Mouse (Mus musculus): ENCODE results near the gene Gm10803.
"Not testable (repeated sequence)": the region's sequence is repeated elsewhere in the genome, so short reads cannot be mapped to it uniquely, and the experiment has no call there.

Gm10803 gene

DNA sequence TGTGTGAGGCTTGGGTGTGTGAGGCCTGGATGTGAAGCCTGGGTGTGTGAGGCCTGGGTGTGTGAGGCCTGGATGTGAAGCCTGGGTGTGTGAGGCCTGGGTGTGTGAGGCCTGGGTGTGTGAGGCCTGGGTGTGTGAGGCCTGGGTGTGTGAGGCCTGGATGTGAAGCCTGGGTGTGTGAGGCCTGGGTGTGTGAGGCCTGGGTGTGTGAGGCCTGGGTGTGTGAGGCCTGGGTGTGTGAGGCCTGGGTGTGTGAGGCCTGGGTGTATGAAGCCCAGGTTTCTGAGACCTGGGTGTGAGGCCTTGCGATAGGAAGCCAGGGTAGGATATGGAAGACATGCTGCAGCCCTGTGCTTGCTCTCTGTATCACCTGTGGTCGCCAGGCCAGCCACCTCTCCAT, at the start of gene Gm10803:
Gene Gm10803, plus strand, starts transcription at position 301 of the 400 bp plus-strand sequence.
- not testable (repeated sequence) for DNase-seq (ENCODE audit: low spot score in 2 of 2)

DNA sequence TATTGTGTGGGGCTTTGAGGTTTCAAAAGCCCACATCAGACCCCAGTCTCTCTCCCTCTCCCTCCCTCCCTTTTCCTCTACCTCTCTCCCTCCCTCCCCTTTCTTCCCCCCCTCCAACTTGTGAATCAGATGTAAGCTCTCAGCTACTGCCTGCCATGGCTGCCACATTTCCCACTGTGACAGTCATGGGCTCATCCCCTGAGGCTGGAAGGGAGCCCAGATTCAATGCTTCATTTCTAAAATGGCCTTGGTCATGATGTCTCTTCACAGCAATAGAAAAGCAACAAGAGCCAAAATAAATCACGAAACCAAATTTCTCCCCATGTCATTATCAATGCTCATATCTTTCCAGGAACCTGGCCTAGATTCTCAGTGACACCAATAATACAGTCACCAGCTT, 49.5 kb upstream of the Gm10803 start:
- DNase-seq (ENCODE audit: low spot score in 2 of 2): peak in 1 of 2 experiments; percentile 50

- no peak for DNase-seq (ENCODE audit: low spot score in 2 of 2)
Measured at GRCm38 (mm10) chr2:93512130-93512529, 48.2 kb upstream of the Gm10803 start.

DNA sequence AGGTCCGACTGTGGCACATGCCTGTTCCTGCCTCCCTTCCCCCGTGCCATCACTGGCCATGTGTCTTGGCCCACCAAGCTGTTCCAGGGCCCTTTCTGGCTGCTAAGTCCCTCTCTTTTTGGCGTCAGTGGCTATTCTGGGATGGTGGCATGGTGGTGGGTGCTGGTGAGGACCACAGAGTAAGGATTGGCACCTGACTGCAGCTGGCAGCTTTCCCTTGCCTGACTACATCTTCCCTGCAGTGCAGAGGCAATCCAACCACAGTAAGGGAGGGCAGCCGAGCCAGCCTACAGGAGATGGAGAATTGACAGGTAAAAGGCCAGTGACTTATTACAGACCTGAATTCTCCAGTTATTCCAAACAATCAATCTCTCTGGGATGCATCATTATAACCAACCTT, 45.1 kb upstream of the Gm10803 start:
- no peak for DNase-seq (ENCODE audit: low spot score in 2 of 2)

DNA sequence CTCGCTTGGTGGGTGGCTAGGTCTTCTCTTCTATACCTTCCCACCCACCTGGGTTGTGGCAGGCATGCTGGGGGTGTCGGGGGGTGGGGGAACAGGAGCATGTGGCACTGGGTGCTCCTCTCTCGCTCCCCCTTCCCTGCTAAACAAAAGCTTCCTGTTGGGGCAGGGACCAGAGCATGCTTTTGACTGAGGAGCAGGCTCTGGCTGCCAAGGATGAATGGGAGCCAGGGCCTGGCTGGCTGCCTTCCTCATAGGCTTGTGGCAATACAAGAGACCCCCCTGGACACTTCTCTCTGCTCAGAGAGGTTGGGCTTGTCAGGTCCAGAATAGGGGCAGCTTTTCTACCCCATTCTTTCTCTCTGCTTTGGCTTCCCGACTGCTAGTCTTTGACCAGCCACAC, 39.3 kb upstream of the Gm10803 start:
- DNase-seq (ENCODE audit: low spot score in 2 of 2): no peak

GRCm38 (mm10) chr2:93521571-93521970, 38.8 kb upstream of the Gm10803 start:
- DNase-seq (ENCODE audit: low spot score in 2 of 2): no peak

DNA sequence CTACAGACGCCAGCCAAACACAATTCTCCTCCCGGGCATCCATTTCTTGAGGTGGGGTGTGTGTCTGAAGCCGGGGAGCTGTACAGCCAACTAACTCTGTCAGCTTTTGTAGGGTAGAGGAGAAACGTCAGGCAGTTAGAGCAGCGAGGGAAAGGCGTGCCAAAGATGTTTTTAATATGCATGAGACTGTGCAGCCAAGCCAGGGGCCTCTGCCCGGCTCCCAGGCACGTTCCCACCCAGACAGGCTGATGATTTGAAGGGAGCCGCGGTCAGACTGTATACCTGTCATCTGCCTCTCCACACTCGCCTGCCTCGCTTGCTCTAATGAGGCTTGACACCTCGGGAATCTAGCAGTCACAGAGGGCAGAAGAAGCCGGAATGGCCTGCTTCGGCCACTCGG, 38.4 kb upstream of the Gm10803 start:
- DNase-seq (ENCODE audit: low spot score in 2 of 2): no peak

DNA sequence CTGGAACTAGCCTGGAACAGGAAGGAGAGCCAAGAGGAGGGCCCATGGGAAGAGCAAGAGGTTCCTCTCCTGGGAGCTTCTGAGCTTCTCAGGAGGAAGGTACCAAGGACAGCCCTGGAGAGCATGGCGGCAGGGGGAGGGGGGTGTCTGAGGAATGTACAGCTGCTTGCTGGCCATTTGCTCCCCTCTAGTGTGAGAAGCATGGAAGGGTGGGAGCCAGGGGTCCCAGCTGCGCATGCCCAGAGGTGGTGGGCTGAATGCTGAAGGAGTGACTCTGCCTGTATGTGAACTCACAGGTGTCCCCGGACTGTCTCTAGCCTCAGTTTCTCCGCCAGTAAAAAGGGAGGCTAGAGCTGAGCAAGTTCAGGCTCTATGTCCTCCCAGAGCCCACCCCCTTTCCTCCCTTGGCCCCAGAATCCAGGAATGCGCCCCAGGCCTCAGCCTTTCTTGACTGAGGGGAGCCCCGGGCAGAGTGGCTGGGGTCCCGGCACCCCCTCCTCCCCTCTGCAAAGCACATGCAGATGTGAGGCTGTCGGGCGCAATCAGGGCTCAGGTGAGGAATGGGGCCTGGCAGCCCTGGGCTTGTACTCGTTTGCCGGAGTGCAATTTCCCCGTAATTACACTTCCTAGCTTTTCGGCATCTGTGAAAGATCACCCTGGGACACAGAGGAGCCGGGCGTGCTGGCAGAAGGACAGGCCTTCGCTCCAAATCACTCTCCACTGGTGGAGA, 35.2 kb upstream of the Gm10803 start:
- DNase-seq (ENCODE audit: low spot score in 2 of 2): no peak

- peak in 1 of 2 experiments; percentile 24 for DNase-seq (ENCODE audit: low spot score in 2 of 2)
Measured at GRCm38 (mm10) chr2:93529602-93530001, 30.8 kb upstream of the Gm10803 start.

- DNase-seq (ENCODE audit: low spot score in 2 of 2): no peak
Measured at GRCm38 (mm10) chr2:93533891-93534290, 26.5 kb upstream of the Gm10803 start.

DNA sequence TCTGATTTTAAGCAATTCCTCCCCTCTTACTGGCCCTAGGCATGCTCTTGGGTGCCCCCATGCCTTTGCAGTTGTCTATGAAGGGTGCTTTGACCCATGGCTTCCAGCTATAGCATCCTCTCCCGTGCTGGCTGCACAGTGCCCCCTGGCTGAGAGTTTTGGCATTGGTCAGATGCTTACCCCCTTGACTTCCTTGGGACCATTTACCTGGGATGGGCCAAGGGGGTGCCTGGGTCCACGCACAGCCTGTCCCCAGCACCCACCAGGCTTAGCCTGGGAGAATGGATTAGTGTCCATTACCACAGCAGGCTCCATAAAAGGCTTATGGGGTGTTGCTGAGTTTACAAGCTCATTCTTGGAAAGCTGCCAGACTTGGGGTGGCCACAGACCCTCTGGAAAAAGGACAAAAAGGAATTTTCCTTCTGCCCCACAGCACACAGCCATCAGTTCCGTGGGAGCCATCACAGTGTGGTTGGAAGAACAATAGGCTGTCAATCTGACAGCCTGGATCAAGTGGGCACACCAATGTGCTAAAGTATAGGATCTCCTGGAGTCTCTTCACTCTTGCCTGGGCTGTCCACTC, 22.9 kb upstream of the Gm10803 start:
- DNase-seq (ENCODE audit: low spot score in 2 of 2): no peak

DNA sequence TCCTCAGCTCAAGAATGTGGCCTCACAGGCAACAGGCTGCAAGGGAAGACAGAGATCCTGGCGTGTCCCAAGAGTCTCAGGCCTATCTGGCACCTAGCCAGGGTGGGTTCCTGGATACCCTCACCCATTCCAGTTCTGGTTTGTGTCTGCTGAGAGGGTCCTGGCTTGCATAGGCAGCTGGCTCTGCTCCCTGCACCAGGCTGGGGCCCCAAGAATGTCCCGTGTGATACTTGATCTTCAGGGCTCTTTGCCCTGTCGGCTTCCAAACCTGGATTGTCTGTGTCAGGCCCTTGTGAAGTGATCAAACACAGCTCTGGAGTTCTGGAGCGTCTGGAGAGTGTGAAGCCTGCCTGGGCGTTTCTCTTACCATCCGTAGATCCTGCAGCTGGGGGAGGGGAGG, 22.2 kb upstream of the Gm10803 start:
- no peak for DNase-seq (ENCODE audit: low spot score in 2 of 2)

DNA sequence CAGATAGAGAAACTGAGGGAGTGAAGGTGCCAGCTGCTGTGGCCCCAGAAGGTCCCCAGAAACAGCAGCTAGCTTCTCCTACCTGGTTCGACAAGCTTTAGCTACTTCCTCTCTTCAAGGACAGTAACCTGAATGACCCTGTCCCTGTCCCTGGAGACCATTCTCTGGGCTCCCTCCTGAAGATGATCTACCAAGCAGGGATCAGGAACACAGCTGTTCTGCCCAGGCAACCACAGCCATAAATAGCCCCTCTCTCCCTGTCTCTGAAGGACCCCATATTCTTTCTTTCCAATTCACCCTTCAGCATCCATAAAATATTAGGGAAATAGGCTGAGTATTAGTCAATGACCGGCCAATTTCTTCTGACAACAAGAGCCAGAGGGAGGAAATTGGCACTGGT, 18.6 kb upstream of the Gm10803 start:
- DNase-seq (ENCODE audit: low spot score in 2 of 2): no peak

- DNase-seq (ENCODE audit: low spot score in 2 of 2): peak; percentile 16 to 33
Measured at GRCm38 (mm10) chr2:93552676-93553521, 7.5 kb upstream of the Gm10803 start.

GRCm38 (mm10) chr2:93553905-93554304, 6.5 kb upstream of the Gm10803 start:
- no peak for DNase-seq (ENCODE audit: low spot score in 2 of 2)

DNA sequence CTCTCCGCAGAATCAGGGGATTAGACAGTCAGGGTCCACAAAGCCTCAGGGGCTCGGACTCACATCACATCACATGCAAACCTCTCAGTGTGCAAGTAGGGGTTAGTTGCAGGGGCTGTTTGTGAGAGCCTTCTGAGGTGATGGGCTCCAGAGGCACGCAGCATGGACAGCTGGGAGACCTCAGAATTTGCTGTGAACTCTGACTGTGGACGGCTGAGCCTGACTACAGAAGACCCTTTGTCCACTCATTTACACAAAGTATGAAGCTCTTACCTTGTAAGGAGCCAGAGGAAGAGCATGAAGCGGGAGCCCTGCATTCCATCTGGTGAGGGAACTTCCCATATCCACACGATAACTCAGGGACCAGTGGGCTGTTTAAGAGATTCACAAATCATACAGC, 5.3 kb downstream of the Gm10803 start:
- no peak for DNase-seq (ENCODE audit: low spot score in 2 of 2)

GRCm38 (mm10) chr2:93567675-93568074, 7.3 kb downstream of the Gm10803 start:
- DNase-seq (ENCODE audit: low spot score in 2 of 2): peak in 1 of 2 experiments; percentile 10

- no peak for DNase-seq (ENCODE audit: low spot score in 2 of 2)
Measured at GRCm38 (mm10) chr2:93572565-93572964, 12.2 kb downstream of the Gm10803 start.

DNA sequence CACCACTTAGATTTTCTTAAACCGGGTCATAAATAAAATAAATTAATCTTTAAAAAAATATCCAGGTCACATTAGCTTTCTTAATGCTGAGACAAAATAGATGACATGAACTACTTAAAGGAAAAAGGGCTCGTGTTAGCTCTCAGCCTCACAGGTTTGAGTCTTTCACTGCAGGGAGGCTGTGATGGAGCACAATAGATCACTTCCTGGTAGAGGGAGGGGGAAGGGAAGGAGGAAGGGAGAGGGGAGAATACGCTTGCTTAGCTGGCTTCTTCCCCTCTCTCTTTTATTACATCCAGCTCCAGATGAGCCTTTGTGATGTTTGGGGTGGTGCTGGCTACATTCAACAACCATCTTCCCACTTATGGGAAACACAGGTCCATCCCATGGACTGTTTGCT, 20.9 kb downstream of the Gm10803 start:
- DNase-seq (ENCODE audit: low spot score in 2 of 2): no peak

GRCm38 (mm10) chr2:93585821-93586220, 25.5 kb downstream of the Gm10803 start:
- no peak for DNase-seq (ENCODE audit: low spot score in 2 of 2)

DNA sequence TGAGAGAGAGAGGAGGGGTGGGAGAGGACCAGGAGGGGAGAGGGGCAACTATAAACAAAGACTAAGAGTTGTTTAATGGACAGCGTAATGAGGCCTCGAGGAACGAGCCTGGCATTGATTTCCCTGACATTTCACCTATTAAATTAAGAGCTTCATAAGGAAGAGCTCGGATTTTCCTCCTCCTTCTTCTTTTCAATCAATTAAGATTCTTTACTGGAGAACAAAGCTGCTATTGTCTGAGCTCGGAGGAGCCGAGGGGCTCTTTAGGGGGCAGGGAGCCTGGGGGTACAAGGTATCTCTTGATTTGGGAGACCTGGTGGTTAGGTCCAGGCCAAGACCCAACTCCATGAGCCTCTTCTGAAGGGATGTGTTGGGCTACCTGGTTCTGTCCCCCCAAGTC, 27.1 kb downstream of the Gm10803 start:
- DNase-seq (ENCODE audit: low spot score in 2 of 2): no peak

- DNase-seq (ENCODE audit: low spot score in 2 of 2): no peak
Measured at GRCm38 (mm10) chr2:93589875-93590274, 29.5 kb downstream of the Gm10803 start.

DNA sequence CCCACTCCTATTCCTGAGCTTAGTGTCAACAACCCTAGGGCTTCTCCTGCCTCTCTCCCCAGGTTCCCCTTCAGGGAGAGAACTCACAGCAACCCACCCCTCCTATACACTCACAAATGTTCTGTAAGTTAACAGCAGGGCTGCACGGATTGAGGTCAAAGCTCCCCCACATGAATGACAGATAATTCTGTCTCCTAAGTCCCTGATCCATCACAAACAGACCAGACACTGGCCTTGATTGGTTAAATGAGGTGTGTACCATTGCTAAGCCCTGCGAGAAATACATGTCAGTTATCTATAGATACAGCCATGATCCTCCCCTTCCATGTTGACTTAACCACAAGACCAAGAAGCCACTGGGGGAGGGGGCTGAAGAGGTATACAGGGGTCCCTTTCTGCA, 31.3 kb downstream of the Gm10803 start:
- DNase-seq (ENCODE audit: low spot score in 2 of 2): no peak
